Mouse (Mus musculus) lung, postnatal 36 days (tissue): ENCODE results near the gene Mus81.
"Not testable (repeated sequence)": the region's sequence is repeated elsewhere in the genome, so short reads cannot be mapped to it uniquely, and the experiment has no call there.

Experiments
- DNase-seq: peaks from one replicate; pipeline ENCODE4 v3.0.0; 2022; ENCODE audit warnings: mixed read lengths

Gene Mus81

DNA sequence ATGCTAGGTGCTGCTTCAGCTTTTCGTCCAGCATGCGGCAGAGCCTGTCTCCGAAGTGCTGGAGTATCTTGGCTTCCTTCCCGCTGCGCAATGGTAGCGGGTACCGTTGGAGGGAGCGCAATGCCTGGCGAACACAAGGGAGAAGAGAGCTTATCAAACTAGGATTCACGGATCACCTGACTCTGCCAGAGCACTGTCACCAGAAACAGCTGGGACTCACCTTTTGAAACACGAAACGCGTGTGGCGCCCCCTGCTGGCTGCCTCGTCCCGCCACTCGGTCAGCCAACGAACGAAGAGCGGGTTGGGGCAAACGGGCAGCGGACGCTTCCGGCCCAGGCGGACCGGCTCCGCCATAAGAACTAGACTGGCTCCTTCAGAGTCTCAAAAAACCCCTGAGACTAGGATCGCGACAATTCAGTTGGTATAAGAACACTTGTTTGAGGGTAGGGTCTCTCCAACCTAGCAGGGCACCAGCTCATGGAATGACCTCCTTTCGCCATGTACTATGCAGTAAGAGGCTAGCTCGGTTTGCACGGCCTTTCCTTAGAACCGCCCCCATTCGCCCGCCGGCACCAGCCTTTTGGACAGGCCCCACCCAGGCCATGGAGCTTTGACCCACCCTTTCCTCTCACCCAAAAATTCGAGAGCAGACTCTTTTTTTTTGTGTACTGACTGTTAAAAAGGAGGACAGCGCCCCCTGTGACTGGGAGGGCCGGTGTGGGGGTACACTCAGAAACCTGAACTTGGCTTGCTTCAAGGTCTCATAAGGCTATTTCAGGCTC, at the start of gene Mus81:
Gene Mus81, minus strand, starts transcription at position 635 of the 783 bp plus-strand sequence.
- DNase-seq: peak; percentile 98

DNA sequence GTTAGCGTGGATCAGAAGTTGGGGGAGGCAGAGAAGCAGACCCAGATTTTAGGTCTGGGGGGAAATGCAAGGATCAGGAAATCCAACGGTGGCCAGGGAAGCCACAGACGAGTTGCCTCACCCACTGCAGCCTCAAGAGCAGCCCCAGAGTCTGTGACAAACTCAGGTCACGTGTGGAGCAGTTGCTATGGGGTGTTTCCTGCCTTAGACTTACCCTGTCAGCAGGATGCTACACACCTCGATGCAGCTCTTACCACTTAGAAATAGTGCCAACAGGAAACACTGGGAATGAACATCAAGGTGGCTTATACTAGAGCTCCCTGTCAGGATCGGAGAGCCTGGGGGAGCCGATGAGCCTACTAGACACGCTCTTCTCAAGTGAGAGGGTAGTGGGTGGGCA, 44.3 kb upstream of the Mus81 start:
- no peak for DNase-seq

DNA sequence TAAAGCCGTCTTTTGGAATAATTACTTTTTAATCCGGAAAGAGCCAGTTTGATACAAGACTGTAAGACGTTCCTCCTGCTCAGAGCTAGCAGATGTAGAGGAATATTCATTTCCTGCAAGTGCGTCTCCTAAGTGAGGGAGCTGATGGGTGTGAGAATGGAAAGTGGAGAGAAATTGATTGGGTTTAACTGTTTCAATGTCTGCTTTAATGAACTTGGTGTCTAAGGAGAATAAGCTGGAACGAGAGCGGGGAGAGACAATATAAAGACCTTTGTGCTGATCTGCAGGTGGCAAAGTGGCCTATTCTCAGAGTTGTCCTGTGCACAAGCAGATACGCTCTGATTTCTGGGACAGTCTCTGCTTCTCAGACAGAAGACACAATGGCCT, 41.9 kb upstream of the Mus81 start:
- no peak for DNase-seq

DNA sequence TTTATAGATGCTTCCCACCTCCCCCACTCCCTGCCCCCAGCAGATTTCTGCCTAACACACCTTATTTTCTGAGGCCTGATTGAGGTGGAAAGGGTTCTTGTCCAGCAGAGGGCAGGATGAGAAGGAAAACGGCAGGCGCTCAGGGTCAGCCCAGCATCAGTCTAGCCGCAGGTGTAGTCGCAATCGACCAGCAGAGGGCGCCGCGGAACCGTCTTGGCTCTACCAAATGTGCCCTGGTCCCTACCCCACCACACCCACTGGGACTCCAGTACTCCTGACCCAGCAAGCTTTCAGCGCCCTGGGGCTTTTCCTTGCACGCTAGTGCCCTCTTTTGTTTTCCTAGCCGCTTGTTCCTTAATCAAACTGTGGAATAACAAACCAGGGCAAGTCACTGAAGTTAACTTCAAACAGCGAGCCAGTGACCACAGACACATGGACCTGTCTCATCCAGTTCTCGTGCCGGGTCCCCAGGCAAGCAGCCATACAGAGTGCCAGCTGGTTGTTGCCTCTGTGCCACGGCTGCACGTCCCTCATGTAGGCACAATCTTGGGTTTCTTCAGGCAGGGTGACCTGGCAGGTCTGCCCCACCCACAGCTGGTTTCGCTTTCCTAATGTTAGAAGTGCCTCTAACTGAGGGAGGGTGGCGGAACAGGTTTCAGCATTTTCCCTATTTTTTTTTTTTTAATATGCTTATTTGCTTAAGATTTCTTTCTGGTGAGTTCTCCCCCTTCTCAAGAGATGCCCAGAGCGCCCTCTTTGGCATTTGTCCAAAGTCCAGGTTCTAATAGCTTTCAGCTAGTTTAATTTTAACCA, 41.3 kb upstream of the Mus81 start:
- DNase-seq: peak; percentile 99

DNA sequence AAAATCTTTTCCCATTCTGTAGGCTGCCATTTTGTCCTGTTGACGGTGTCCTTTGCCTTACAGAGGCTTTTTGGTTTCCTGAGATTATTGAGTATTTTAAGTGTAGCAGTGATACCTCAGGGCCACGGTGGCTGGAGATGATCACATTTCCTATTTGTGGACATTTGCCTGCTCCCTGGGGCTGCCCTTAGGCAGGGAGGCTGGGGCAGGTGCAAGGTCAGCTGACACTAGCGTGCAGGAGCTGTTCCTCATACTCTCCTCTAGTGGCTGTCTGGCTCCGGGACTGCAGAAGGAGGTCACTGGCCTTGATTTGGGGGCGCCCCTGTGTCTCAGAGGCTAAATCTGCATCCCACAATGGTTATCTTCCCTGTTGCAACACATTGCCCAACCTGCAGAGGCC, 37.0 kb upstream of the Mus81 start:
- DNase-seq: no peak

DNA sequence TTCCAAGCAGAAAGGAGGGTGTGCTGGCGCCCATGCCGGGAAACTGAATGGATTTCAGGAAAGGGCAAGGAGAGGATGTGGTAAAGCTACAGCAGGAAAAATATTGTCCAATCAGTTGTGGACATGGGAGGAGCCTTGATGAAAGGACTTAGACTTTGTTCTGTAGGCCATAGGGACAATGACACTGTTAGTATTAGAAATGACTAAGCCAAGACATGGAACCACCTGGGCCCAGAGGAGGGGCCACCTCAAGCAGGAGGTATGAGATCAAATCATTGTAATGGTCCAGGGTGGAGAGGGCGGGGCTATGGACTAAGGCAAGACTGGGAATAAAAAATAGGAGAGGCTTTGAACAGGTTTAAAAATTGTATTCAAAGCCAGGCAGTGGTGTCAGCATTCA, 30.5 kb upstream of the Mus81 start:
- DNase-seq: no peak

DNA sequence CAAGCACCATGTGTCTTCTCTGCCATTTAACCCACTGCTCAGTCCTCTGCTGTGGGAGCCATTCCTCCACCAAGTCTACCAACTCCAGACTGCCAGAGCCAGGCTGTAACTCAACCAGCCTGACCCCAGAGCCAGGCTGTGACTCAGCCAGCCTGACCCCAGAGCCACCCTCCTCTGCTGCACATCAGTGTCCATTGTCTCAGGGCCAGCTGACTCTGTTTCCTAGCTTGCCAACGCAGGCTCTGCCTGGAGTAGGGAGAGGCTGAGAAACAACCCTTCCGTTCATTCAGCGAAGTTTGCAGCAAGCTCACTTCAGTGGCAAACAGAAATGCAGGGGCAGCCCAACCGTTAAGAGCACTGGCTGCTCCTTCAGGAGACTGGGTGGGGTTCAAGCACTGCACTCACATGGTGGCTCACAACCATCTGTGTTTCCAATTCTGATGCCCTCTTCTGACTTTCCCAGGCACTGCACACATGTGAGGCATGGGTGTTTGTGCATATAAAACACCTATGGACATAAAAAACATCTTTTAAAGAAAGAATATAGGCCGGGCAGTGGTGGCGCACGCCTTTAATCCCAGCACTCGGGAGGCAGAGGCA, 28.8 kb upstream of the Mus81 start:
- no peak for DNase-seq

DNA sequence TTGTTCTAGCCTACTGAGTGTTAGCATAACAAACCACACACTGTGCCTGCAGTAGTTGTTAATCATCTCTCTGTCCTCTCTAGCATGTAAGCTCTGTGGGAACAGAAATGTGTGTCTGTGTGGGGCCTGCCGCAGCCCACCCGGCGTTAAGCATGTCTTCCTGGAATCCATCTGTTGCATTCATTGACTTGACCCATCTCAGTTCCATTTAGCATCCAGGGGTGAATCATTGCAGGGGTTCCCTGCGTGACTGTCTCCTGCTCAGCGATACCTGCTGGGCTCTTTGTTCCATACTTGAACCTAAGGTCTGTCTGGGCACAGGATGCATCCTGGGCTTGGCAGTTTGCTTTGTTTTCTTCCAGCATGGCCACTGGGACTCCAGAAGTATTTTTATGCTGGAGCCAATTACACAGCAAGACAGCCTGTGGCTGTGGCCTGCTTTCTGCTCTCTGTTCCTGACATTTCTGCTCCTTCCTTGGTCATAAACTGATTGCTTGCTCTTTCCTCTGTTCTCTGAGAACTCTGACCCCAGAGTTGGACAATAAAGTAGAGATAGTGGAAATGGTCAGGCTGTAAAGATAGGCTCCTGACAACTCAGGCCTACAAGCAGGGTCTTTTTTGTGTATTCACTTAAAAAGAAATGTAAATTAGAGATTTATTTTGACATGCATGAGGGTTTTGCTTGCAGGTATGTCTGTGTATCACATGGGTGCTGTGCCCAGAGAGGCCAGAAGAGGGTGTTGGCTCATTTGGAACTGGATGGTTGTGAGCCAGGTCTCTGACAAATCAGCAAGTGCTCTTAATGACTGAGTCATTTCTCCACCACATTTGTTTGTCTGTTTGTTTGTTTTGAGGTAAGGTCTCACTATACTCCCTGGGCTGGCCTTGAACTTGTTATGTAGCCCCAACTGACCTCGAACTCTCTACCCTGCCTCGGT, 27.9 kb upstream of the Mus81 start:
- DNase-seq: peak; percentile 15

DNA sequence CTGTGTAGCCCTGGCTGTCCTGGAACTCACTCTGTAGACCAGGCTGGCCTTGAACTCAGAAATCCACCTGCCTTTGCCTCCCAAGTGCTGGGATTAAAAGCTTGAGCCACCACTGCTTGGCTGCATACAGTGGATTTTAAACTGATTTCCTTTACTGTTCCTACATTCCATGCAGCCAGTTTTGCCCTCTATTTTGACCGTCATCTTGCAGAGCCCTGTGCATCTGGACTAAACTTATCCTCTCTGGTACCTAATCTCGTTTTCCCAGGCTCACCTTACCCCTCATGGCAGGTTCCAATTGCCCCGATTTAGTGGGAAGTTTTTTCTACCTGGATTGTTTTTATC, 24.8 kb upstream of the Mus81 start:
- DNase-seq: no peak

DNA sequence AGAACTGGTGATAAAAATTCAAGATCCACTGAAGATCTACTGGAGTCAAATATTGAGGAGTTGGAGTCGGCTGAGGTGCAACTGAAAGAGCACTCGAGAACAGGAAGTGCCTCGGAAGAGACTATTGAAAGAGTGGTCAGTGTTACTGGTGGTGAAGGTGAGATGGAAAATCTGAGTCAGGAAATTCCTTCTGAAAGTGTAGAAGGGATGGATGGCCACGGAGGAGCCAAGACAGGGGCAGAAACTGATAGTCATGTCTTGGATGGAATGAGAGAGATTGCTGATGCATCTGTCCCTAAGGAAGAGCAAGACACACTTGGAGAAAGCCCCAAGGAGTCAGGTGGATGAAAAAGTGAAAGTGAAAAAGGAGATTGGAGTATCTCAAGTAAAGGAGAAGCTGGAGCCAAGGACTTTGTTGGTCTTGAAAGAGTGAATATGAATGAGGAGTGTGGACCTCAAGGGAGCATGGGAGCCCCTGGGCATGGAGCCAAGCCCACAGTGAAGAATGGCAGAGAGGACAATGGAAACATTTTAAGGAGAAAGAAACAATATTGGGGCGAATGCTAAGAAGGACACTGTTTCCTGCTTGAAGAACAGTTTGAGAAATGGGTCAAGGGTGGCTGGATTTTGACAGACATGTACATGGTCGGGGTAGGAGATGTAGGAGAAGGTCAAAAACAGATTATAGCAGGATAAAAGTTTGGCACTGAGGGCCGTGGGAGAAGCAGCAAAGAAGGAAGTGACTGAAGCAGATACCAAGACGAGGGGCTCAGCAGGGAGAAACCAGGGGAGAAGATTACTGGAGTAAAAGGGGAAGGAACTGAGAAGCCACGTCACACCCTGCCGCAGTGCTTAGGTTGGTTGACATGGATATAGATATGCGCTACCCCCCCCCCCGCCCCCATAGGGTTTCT, 24.1 kb upstream of the Mus81 start:
- DNase-seq: peak; percentile 47

DNA sequence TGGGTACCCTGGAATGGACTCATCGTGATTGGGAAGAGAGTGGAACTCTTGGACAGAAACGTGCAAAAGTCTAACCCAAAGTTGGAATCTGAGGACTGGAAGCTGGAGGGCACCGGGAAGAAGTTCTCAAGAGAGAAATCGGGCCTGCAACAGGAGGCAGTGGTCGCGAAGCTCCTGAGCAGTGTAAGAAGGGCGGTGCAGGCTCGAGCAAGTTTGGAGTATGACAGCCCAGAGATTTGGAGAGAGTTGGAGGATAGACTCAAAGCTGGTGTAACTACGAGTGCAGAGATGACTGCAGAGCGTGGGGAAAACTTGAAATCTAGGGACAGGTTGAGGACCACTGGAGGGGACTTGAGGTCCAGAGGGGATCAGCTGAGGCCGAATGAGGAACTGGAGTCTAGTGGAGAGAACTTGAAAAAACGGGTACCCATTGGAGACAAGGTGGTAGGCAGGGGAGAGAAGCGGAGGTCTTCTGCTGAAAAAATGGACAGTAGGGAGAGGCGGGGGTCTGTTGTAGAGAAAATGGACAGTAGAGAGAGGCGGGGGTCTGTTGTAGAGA, 23.0 kb upstream of the Mus81 start:
- DNase-seq: no peak

DNA sequence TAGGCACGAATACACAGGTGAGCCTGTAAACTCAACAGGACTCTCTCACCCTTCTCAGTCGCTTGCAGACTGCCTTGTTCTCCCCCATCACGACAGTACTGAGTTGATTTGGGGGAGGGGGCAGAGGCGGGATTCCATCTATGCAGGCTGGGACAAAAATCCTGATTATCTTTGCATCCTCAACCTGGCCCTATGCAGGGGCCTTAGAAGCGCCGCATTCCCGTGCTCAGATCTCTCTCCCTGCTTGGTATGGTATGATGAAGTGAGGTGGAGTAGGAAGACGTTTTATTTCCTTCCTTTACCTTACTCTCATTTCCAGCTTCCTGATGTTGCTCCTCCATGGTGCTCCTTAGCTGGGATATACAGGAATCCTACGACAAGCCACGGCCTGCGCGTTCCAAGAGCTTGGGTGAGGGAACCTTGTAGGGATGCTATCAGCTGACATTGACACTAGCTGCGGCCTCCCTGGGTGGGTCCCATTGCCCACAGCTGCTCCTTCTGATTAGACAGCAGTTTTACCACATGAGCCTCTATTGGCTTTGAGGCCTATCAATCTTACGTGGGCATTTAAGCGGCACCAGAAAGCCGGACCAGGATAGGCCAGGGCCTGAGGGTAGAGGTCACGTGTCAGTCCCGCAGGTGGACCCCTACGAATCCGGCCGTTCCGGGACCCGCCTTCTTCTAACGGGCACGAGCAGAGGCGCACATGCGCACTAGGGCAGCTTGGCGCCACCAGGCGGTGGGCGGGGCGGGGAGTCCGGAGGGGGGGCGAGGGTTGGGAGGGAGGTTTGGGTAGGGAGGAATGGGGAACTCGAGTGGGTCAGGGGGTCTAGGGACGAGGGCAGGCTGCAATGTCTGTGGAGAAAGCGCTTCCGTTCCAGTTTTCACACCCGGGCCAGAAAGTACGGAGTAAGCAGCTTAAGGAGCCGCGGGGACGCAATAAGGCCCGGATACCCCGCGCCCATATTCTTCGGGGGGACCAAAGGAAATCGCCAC, 22.1 kb upstream of the Mus81 start, which contains the start of gene Snx32:
Gene Snx32, minus strand, starts transcription at position 508 of the 996 bp plus-strand sequence.
- peak; percentile 100 for DNase-seq

DNA sequence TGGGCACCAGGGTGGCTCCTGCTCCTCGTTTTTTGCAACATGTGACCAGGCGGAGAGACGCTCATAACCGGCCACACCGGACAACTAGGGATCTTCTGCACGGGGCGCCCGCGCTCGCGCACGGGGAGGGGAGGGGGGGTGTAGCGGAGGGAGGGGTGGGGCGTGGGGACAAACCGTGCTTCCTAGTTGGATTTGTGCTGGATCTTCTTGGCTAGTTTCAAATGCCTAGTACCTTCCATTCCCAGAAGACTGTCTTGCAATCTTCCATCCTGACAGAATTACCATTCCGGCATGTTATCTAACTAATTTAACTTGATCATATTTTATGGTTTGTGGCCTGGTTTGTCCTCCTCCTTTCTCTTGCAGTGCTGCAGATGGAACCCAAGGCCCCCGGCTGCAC, 15.5 kb upstream of the Mus81 start, which contains the start of gene 1700020D05Rik:
Gene 1700020D05Rik, minus strand, starts transcription at position 101 of the 400 bp plus-strand sequence.
- DNase-seq: no peak

DNA sequence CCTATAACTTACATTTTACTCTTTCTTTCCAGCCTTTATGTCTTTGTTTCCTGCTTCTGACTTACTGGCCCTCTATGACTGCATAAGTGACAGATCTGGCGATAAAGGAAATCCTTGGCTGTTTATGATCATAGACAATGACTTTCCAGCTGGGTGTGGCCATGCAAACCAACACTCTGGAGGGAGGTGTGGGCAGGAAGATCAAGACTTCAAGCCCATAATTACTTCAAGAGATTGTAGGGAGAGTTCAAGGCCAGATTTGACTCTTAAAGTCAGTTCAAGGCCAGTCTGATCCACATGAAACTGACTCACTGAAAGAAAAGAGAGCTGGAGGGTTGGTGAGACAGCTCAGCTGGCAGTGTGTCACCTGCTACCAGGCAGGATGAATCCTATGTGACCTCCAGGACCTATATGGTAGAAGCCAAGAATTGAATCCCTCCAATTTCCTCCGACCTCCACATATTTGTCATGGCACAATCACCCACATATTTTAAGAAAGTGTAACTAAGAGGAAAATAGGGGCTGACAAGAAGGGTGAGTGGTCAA, 12.2 kb upstream of the Mus81 start:
- no peak for DNase-seq

DNA sequence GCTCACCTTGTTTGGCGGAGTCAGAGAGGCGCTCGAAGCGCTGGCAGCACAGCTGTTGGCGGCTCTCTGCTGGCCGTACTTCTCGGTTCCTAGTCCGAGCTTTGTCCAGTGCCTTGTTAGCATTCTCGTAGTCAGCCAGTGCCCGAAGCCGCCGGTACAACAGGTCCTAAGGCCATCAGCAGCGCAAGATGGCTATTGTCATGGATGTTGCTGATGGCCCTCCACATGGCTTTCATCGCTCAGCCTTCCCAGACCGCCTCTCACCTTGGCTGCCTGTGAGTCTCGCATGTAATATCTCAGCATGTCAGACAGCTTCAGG, 7.8 kb upstream of the Mus81 start:
- DNase-seq: no peak

DNA sequence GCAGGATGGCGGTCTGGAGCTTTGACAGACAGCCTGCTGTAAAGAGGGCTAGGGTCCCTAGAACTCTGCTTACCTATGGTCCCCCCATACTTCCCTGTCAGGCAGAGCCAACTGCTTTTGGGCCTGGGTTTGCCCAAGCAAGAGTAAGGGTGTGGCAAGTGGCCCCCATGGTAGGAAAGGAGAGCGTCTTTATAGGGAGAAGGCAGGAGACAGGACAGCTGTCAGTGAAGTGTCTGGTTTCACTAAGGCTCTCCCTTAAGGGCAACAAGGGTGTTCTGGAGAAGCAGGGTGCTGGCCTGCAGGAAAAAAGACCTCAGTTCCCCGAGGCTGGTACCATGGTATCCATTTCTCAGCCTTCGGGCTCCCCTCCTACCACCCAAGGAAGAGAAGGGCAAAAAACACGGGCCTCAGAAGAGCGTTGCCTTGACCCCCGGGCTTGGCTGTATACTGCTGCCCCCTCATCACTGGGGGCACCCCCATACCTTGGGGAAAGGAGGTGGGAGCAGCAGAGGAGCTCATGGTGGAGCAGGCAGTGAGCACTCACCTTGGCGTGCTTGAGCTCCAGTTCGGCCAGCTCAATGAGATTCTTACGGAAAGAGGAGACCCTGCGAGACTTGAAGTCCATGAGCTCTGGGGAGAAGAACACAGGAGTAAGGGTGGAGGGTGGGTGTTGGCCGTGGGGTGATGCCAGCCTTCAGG, 7.3 kb upstream of the Mus81 start:
- DNase-seq: no peak

DNA sequence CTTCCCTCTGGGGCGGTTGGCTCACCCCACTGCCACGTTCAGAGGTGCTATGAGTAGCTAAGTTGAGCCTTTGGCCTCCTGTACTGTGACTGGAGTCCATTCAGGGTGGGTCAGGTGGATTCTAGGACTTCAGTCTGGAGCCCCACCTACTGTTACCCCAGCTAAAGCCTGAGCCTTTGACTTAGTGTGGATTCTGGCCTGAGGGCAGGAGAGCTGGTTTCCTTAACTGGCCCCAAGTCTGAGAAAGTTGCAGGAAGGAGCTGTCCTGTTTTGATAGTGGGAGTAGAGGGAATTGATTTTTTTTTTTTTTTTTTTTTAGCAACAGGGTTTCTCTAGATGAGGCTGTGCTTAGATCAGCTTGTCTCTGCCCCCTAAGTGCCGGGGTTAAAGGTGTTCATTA, 6.1 kb upstream of the Mus81 start:
- no peak for DNase-seq

DNA sequence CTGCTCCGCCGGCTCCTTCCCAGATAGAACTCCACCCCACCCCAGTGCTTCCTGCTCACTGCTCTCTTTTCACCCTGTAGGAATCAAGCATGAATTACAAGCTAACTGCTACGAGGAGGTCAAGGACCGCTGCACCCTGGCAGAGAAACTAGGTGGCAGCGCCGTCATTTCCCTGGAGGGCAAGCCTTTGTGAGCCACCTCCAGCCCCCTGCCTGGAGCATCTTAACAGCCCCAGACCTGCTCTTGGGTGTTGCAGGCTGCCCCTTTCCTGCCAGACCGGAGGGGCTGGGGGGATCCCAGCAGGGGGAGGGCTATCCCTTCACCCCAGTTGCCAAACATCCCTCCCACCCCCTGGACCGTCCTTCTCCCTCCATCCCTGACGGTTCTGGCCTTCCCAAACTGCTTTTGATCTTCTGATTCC, 5.1 kb upstream of the Mus81 start:
- not testable (repeated sequence) for DNase-seq

DNA sequence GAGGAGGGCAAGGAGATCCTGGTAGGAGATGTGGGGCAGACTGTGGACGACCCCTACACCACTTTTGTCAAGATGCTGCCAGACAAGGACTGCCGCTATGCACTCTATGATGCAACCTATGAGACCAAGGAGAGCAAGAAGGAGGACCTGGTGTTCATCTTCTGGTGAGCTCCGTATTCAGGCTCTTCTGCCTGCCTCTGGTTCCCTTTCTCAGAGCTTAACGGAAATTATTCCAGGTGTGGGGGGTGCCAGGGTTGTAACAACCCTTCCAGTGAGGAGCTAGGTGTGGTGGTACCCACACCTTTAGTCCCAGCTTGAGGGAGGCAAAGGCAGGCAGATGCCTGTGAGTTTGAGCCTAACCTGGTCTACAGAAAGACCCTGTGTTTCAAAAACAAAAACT, 4.4 kb upstream of the Mus81 start:
- DNase-seq: no peak
